Mouse (Mus musculus) limb, embryonic 11.5 days (tissue): ENCODE results near the gene Tspan12. TPM values are rescaled to one million over a fixed set of nuclear protein-coding genes. Genes with fewer than 3 reads are reported as not detected.

Experiments
- ATAC-seq: fragments of 200-750 bp; cut with Nextera tagmentation; 2 replicates; pipeline ENCODE4 v1.8.0; 2017; ENCODE audit warnings: low read depth; ENCODE audit not compliant: insufficient number of reproducible peaks, low FRiP score, low TSS enrichment
- DNase-seq: peaks from one replicate; pipeline ENCODE4 v3.0.0-alpha.2; 2015; ENCODE audit warnings: low spot score
- H3K27ac ChIP-seq: fragments of 300-500 bp; sonication (generic); replicated peaks from 2 replicates; pipeline ENCODE4 v1.5.1; 2014; ENCODE audit warnings: low read depth, mild to moderate bottlenecking, low read length
- H3K27me3 ChIP-seq: fragments of 300-500 bp; sonication (generic); 2 replicates; pipeline ENCODE4 v1.6.1; 2014; ENCODE audit warnings: mild to moderate bottlenecking, low read length, mixed read lengths; ENCODE audit not compliant: control insufficient read depth, insufficient read depth
- H3K36me3 ChIP-seq: fragments of 300-500 bp; sonication (generic); 2 replicates; pipeline ENCODE4 v1.6.1; 2014; ENCODE audit warnings: mild to moderate bottlenecking, low read length, moderate library complexity, mixed read lengths; ENCODE audit not compliant: control insufficient read depth, insufficient read depth
- H3K4me1 ChIP-seq: fragments of 300-500 bp; sonication (generic); 2 replicates; pipeline ENCODE4 v1.6.1; 2014; ENCODE audit warnings: low read length, mixed read lengths; ENCODE audit not compliant: control insufficient read depth, insufficient read depth
- H3K4me2 ChIP-seq: fragments of 300-500 bp; sonication (generic); 2 replicates; pipeline ENCODE4 v1.6.1; 2014; ENCODE audit warnings: low read depth, mild to moderate bottlenecking, moderate library complexity; ENCODE audit not compliant: severe bottlenecking
- H3K4me3 ChIP-seq: fragments of 300-500 bp; sonication (generic); 2 replicates; pipeline ENCODE4 v1.5.1; 2014; ENCODE audit warnings: low read depth, low read length
- H3K9ac ChIP-seq: fragments of 300-500 bp; sonication (generic); 2 replicates; pipeline ENCODE4 v1.6.1; 2014; ENCODE audit warnings: mild to moderate bottlenecking, low read length
- H3K9me3 ChIP-seq: fragments of 300-500 bp; sonication (generic); 2 replicates; pipeline ENCODE4 v1.6.1; 2016; ENCODE audit warnings: low read length; ENCODE audit not compliant: control insufficient read depth
- WGBS: fragments of 180-500 bp; shearing (Covaris S2); extraction: QIAGEN DNeasy Blood & Tissue Kit; methylation state at CpG from one replicate; pipeline ENCODE4 v1.1.7; 2014; 5-methylcytosine and 5-hydroxymethylcytosine counted together
- polyA plus RNA-seq: library from polyadenylated mRNA; unstranded; fragments of >200 nt; fragmentation: Nextera tagmentation; extraction: Ambion mirVana; gene quantifications from 2 replicates; pipeline ENCODE4 v1.2.1, GENCODE M21; 2014

The Tspan12 gene
- polyA plus RNA-seq, 1 experiment from 2014 or later: 47.7 TPM

- Histone ChIP-seq H3K36me3 (no peaks in the 10 kb centered on the region), H3K4me3 (no peak overlapping the region), H3K4me2 (no peak overlapping the region), H3K4me1 (no peaks in the 10 kb centered on the region), H3K27ac (no peak overlapping the region), H3K9ac (no peak overlapping the region), H3K9me3 (no peaks in the 10 kb centered on the region), H3K27me3 (no peaks in the 10 kb centered on the region)
- DNase-seq (no peak), ATAC-seq (no peak)
- WGBS: 88% methylated on average over 10 of the region's 10 CpGs
Observed at GRCm38 (mm10) chr6:21722238-21722637, 130.1 kb downstream of the Tspan12 start.

Other genes starting within 250 kb of the Tspan12 start
- gene Ing3, start 97.1 kb upstream of the Tspan12 start, polyA plus RNA-seq: 54.6 and 58.2 TPM in 2 replicates
- gene Cped1, start 133.4 kb upstream of the Tspan12 start, polyA plus RNA-seq: 74.8 and 75.0 TPM in 2 replicates